In genomic region chr10:42643638-42644037, GRCm38 (mm10) we compare ENCODE assay signal across 30 mouse cellular contexts.
DNase-seq lines count a peak whose midpoint lies in the region; TF ChIP-seq lines count a peak whose summit lies in the region.
"Had no signal": no experiment of that assay in that cellular context is flagged by ENCODE, and none has a peak within 500 bp of the region (broad histone marks: within the 10 kb centered on the region; RNA-seq: fewer than 3 reads in every experiment).

No protein-coding gene starts in this region.

- no peaks in the 10 kb centered on the region for H3K9me3 ChIP-seq in E14TG2a.4 (ENCODE audit: low read length)
- no peaks in the 10 kb centered on the region for H3K9me3 ChIP-seq in MEL (replicated peaks; ENCODE audit: insufficient read depth, low read length)
- H3K9me3 ChIP-seq: embryonic facial prominence, embryonic 12.5 days; heart, embryonic 12.5 days; hindbrain, embryonic 13.5 days; kidney, embryonic 15.5 days; limb, embryonic 13.5 days; liver, embryonic 13.5 days; lung, embryonic 15.5 days; midbrain, embryonic 12.5 days; neural tube, embryonic 13.5 days had no signal

- peak; percentile 18 for TF ChIP-seq RAD21 in MEL (IDR thresholded peaks at IDR 0.05; ENCODE audit: low read depth, low read length)

- no peak for TF ChIP-seq POLR2A in MEL (IDR thresholded peaks at IDR 0.05; ENCODE audit: control insufficient read depth in 1 of 2, insufficient read depth in 1 of 2, low read depth in 1 of 2, low read length in 2 of 2, poor library complexity in 1 of 2)
- no peak for TF ChIP-seq POLR2A in brain, embryonic 14.5 days (IDR thresholded peaks at IDR 0.05; ENCODE audit: borderline replicate concordance, extremely low read depth, insufficient read depth, insufficient read length, poor library complexity, severe bottlenecking)

- H3K4me1 ChIP-seq in E14TG2a.4 (replicated peaks; ENCODE audit: low read depth, low read length) (peaks cover 43% of the 10 kb centered on the region), MEL (ENCODE audit: control insufficient read depth in 1 of 2, insufficient read depth in 2 of 2, low read length in 2 of 2) (no peaks in the 10 kb centered on the region)
- H3K4me1 ChIP-seq: embryonic facial prominence, embryonic 12.5 days; heart, embryonic 12.5 days; hindbrain, embryonic 13.5 days; kidney, embryonic 15.5 days; limb, embryonic 13.5 days; liver, embryonic 13.5 days; lung, embryonic 15.5 days; midbrain, embryonic 12.5 days; neural tube, embryonic 13.5 days had no signal

- TF ChIP-seq CTCF in layer of hippocampus, adult 2 months (conservative IDR thresholded peaks at IDR 0.05) = peak; percentile 34; the same call in 1 of the 2 replicates
- TF ChIP-seq CTCF in E14TG2a.4 (conservative IDR thresholded peaks at IDR 0.05; ENCODE audit: low read length) (peak; percentile 70), MEL (IDR thresholded peaks at IDR 0.05 in 2 of 3, conservative IDR thresholded peaks at IDR 0.05 in 1 of 3; ENCODE audit: control insufficient read depth in 1 of 3, insufficient read depth in 1 of 3, low read depth in 2 of 3, low read length in 3 of 3, poor library complexity in 1 of 3, severe bottlenecking in 1 of 3) (peak; percentile 39 to 49 (median 40))
- peak; percentile 28; the same call in 1 of the 2 replicates for TF ChIP-seq CTCF in brain, embryonic 14.5 days (IDR thresholded peaks at IDR 0.05; ENCODE audit: borderline replicate concordance, extremely low read depth, insufficient read depth, insufficient read length)

- TF ChIP-seq EP300 in MEL (IDR thresholded peaks at IDR 0.05; ENCODE audit: low read depth in 1 of 2, low read length in 2 of 2) = no peak

- no peaks in the 10 kb centered on the region for H3K36me3 ChIP-seq in E14TG2a.4 (ENCODE audit: insufficient read depth, low read length)
- H3K36me3 ChIP-seq in MEL (ENCODE audit: control insufficient read depth in 1 of 2, insufficient read depth in 2 of 2, low read length in 2 of 2) = no peaks in the 10 kb centered on the region
- H3K36me3 ChIP-seq: embryonic facial prominence, embryonic 12.5 days; heart, embryonic 12.5 days; hindbrain, embryonic 13.5 days; kidney, embryonic 15.5 days; limb, embryonic 13.5 days; liver, embryonic 13.5 days; lung, embryonic 15.5 days; midbrain, embryonic 12.5 days; neural tube, embryonic 13.5 days had no signal

- H3K9ac ChIP-seq in MEL (ENCODE audit: control insufficient read depth, low read depth, low read length, poor library complexity, severe bottlenecking) = no peak overlapping the region
- H3K9ac ChIP-seq: embryonic facial prominence, embryonic 12.5 days; heart, embryonic 12.5 days; hindbrain, embryonic 13.5 days; kidney, embryonic 15.5 days; limb, embryonic 13.5 days; liver, embryonic 13.5 days; lung, embryonic 15.5 days; midbrain, embryonic 12.5 days; neural tube, embryonic 13.5 days had no signal

- H3K27me3 ChIP-seq in E14TG2a.4 (ENCODE audit: insufficient read depth, low read length) = 0 out of 2 replicates have a peak, but pooled peaks cover 2% of the 10 kb centered on the region
- no peaks in the 10 kb centered on the region for H3K27me3 ChIP-seq in MEL (ENCODE audit: control insufficient read depth in 1 of 2, insufficient read depth in 2 of 2, low read length in 2 of 2)
- H3K27me3 ChIP-seq: lung, embryonic 15.5 days had no signal

- H3K4me3 ChIP-seq in layer of hippocampus, adult 2 months = no peak overlapping the region
- H3K4me3 ChIP-seq in E14TG2a.4 (replicated peaks; ENCODE audit: low read length) = no peak overlapping the region; the same call in 1 of the 2 replicates
- H3K4me3 ChIP-seq in MEL (ENCODE audit: control insufficient read depth in 1 of 2, insufficient read depth in 1 of 2, low read depth in 2 of 2, low read length in 2 of 2) = no peak overlapping the region
- H3K4me3 ChIP-seq: embryonic facial prominence, embryonic 12.5 days; heart, embryonic 12.5 days; hindbrain, embryonic 13.5 days; kidney, embryonic 15.5 days; left cerebral cortex, adult 2 months; limb, embryonic 13.5 days; liver, embryonic 13.5 days; lung, embryonic 15.5 days; midbrain, embryonic 12.5 days; neural tube, embryonic 13.5 days had no signal

- H3K27ac ChIP-seq in layer of hippocampus, adult 2 months = no peak overlapping the region
- no peak overlapping the region for H3K27ac ChIP-seq in MEL (ENCODE audit: control insufficient read depth, low read depth, low read length)
- H3K27ac ChIP-seq: embryonic facial prominence, embryonic 12.5 days; hindbrain, embryonic 13.5 days; kidney, embryonic 15.5 days; left cerebral cortex, adult 2 months; limb, embryonic 13.5 days; liver, embryonic 13.5 days; lung, embryonic 15.5 days; midbrain, embryonic 12.5 days; neural tube, embryonic 13.5 days had no signal

- no peaks in the 10 kb centered on the region for H3K79me2 ChIP-seq in MEL (ENCODE audit: control insufficient read depth, insufficient read depth, low read length, poor library complexity)

- no peak for DNase-seq in layer of hippocampus, adult 2 months (ENCODE audit: low spot score in 2 of 2)
- DNase-seq in layer of hippocampus, adult 11-12 months (ENCODE audit: low spot score) = no peak
- DNase-seq in MEL (ENCODE audit: low read depth, low spot score) = peak; percentile 27
- DNase-seq in brain, embryonic 14.5 days (ENCODE audit: low read depth) = no peak
- DNase-seq in adrenal gland, postnatal 14 days = no peak
- DNase-seq in right cerebral cortex, adult 2 months (ENCODE audit: low spot score in 2 of 2) = no peak
- DNase-seq: adrenal gland, postnatal 36 days; cerebellum, adult 11 months; cerebellum, adult 9-10 months; cerebellum, postnatal 36 days; embryo, embryonic 11 days; gastrocnemius, postnatal 25 days; heart, adult 18-20 months; heart, postnatal 4 days; kidney, adult 18-20 months; kidney, postnatal 4 days; layer of hippocampus, adult 9-11 months; liver, embryonic 13.5 days; lung, postnatal 36 days; thymus, postnatal 4 days had no signal

TF ChIP-seq in MEL, 35 proteins besides CTCF, POLR2A, EP300 and RAD21:
- TF ChIP-seq ZC3H11A (IDR thresholded peaks at IDR 0.05; ENCODE audit: low read depth, low read length) = 0 out of 2 replicates have a peak, but pooled peaks have one; percentile 15
- no peak for TF ChIP-seq MEF2A (IDR thresholded peaks at IDR 0.05; ENCODE audit: extremely low read depth, insufficient replicate concordance, low read depth, low read length, poor library complexity, severe bottlenecking)
- peak; percentile 45 for TF ChIP-seq SMC3 (IDR thresholded peaks at IDR 0.05; ENCODE audit: low read depth, low read length)
